Mouse (Mus musculus): ENCODE data around the gene S100pbp. TPM values are rescaled to one million over a fixed set of nuclear protein-coding genes. Genes with fewer than 3 reads are reported as not detected.

S100pbp gene
- polyA plus RNA-seq, 1 experiment from 2014 or later = 15.8 TPM

GRCm38 (mm10) chr4:129227985-129228381 lies 38.5 kb upstream of the S100pbp start:
- H3K27ac ChIP-seq (replicated peaks) = peak overlapping the region; percentile 83
- peaks cover 51% of the 10 kb centered on the region for H3K4me1 ChIP-seq (replicated peaks)
- no peaks in the 10 kb centered on the region for H3K9me3 ChIP-seq
- peak overlapping the region; percentile 66 for H3K4me2 ChIP-seq
- peak overlapping the region; percentile 81 for H3K9ac ChIP-seq
- WGBS = 13% methylated on average over 8 of the region's 8 CpGs
- ATAC-seq (ENCODE audit: low read depth) = no peak
- H3K36me3 ChIP-seq = peaks cover 21% of the 10 kb centered on the region; the same call in 1 of the 2 replicates
- no peaks in the 10 kb centered on the region; the same call in 1 of the 2 replicates for H3K27me3 ChIP-seq
- H3K4me3 ChIP-seq = peak overlapping the region; percentile 49

- Histone ChIP-seq H3K4me2 (peak overlapping the region; percentile 66), H3K27me3 (no peaks in the 10 kb centered on the region; the same call in 1 of the 2 replicates), H3K27ac (replicated peaks) (peak overlapping the region; percentile 83), H3K36me3 (peaks cover 26% of the 10 kb centered on the region), H3K4me1 (replicated peaks) (peaks cover 57% of the 10 kb centered on the region), H3K4me3 (peak overlapping the region; percentile 49), H3K9ac (peak overlapping the region; percentile 81), H3K9me3 (no peaks in the 10 kb centered on the region)
- peak; percentile 29; the same call in 1 of the 2 replicates for ATAC-seq (ENCODE audit: low read depth)
- 4% methylated on average over 22 of the region's 22 CpGs for WGBS
Measured at GRCm38 (mm10) chr4:129227170-129227984, 37.9 kb upstream of the S100pbp start.

GRCm38 (mm10) chr4:129226441-129226963 lies 37.0 kb upstream of the S100pbp start:
- Histone ChIP-seq H3K36me3 (peaks cover 35% of the 10 kb centered on the region), H3K4me1 (replicated peaks) (peaks cover 57% of the 10 kb centered on the region), H3K27ac (replicated peaks) (peak overlapping the region; percentile 83), H3K9me3 (no peaks in the 10 kb centered on the region), H3K27me3 (no peaks in the 10 kb centered on the region; the same call in 1 of the 2 replicates), H3K4me3 (peak overlapping the region; percentile 49), H3K9ac (peak overlapping the region; percentile 81), H3K4me2 (peak overlapping the region; percentile 66)
- WGBS = 27% methylated on average over 5 of the region's 5 CpGs
- ATAC-seq (ENCODE audit: low read depth) = no peak

GRCm38 (mm10) chr4:129225315-129225714 lies 35.8 kb upstream of the S100pbp start:
- Histone ChIP-seq H3K36me3 (peaks cover 47% of the 10 kb centered on the region), H3K4me3 (no peak overlapping the region), H3K9me3 (no peaks in the 10 kb centered on the region), H3K4me1 (replicated peaks) (peaks cover 53% of the 10 kb centered on the region), H3K27ac (replicated peaks) (no peak overlapping the region), H3K27me3 (no peaks in the 10 kb centered on the region; the same call in 1 of the 2 replicates), H3K4me2 (0 out of 2 replicates have a peak overlapping the region, but pooled peaks have one; percentile 66), H3K9ac (0 out of 2 replicates have a peak overlapping the region, but pooled peaks have one; percentile 81)
- WGBS = 97% methylated on average over 12 of the region's 12 CpGs
- no peak for ATAC-seq (ENCODE audit: low read depth)

GRCm38 (mm10) chr4:129223421-129224281 lies 34.1 kb upstream of the S100pbp start:
- Histone ChIP-seq H3K9me3 (no peaks in the 10 kb centered on the region), H3K36me3 (peaks cover 64% of the 10 kb centered on the region), H3K9ac (peak overlapping the region; percentile 63), H3K4me3 (peak overlapping the region; percentile 31), H3K4me2 (peak overlapping the region; percentile 57), H3K27me3 (no peaks in the 10 kb centered on the region; the same call in 1 of the 2 replicates), H3K4me1 (replicated peaks) (peaks cover 53% of the 10 kb centered on the region), H3K27ac (replicated peaks) (peak overlapping the region; percentile 52)
- 20% methylated on average over 55 of the region's 55 CpGs for WGBS
- peak; percentile 36 for ATAC-seq (ENCODE audit: low read depth)

GRCm38 (mm10) chr4:129222019-129222925 lies 32.7 kb upstream of the S100pbp start:
- H3K4me2 ChIP-seq = no peak overlapping the region
- no peak overlapping the region for H3K4me3 ChIP-seq
- no peak overlapping the region for H3K9ac ChIP-seq
- peaks cover 77% of the 10 kb centered on the region for H3K36me3 ChIP-seq
- H3K4me1 ChIP-seq (replicated peaks) = peaks cover 42% of the 10 kb centered on the region
- H3K27me3 ChIP-seq = no peaks in the 10 kb centered on the region; the same call in 1 of the 2 replicates
- WGBS = 75% methylated on average over 31 of the region's 31 CpGs
- ATAC-seq (ENCODE audit: low read depth) = no peak
- H3K27ac ChIP-seq (replicated peaks) = no peak overlapping the region
- no peaks in the 10 kb centered on the region for H3K9me3 ChIP-seq

GRCm38 (mm10) chr4:129221097-129222010 lies 31.8 kb upstream of the S100pbp start:
- Histone ChIP-seq H3K36me3 (peaks cover 87% of the 10 kb centered on the region), H3K27ac (replicated peaks) (no peak overlapping the region), H3K4me2 (no peak overlapping the region), H3K4me1 (replicated peaks) (peaks cover 33% of the 10 kb centered on the region), H3K9me3 (no peaks in the 10 kb centered on the region), H3K4me3 (no peak overlapping the region), H3K27me3 (no peaks in the 10 kb centered on the region; the same call in 1 of the 2 replicates), H3K9ac (no peak overlapping the region)
- ATAC-seq (ENCODE audit: low read depth) = no peak
- WGBS = 82% methylated on average over 23 of the region's 23 CpGs

GRCm38 (mm10) chr4:129220376-129221089 lies 31.0 kb upstream of the S100pbp start:
- 84% methylated on average over 7 of the region's 7 CpGs for WGBS

GRCm38 (mm10) chr4:129219198-129219597 lies 29.7 kb upstream of the S100pbp start:
- WGBS = 88% methylated on average over 10 of the region's 10 CpGs
- no peaks in the 10 kb centered on the region for H3K9me3 ChIP-seq
- peaks cover 99% of the 10 kb centered on the region for H3K36me3 ChIP-seq
- no peak overlapping the region for H3K4me2 ChIP-seq
- H3K27ac ChIP-seq (replicated peaks) = no peak overlapping the region
- H3K9ac ChIP-seq = no peak overlapping the region
- peaks cover 18% of the 10 kb centered on the region for H3K4me1 ChIP-seq (replicated peaks)
- H3K4me3 ChIP-seq = no peak overlapping the region
- ATAC-seq (ENCODE audit: low read depth) = no peak
- no peaks in the 10 kb centered on the region for H3K27me3 ChIP-seq

More at GRCm38 (mm10) chr4:129220376-129221089, 31.0 kb upstream of the S100pbp start:
- H3K9me3 ChIP-seq = no peaks in the 10 kb centered on the region
- no peak overlapping the region for H3K4me2 ChIP-seq
- H3K36me3 ChIP-seq = peaks cover 95% of the 10 kb centered on the region
- H3K27me3 ChIP-seq = no peaks in the 10 kb centered on the region; the same call in 1 of the 2 replicates
- no peak overlapping the region for H3K4me3 ChIP-seq
- no peak overlapping the region for H3K27ac ChIP-seq (replicated peaks)
- peaks cover 25% of the 10 kb centered on the region for H3K4me1 ChIP-seq (replicated peaks)
- H3K9ac ChIP-seq = no peak overlapping the region
- no peak for ATAC-seq (ENCODE audit: low read depth)
